Mouse (Mus musculus): Measurements from ENCODE around the gene Atp13a3.

DNA sequence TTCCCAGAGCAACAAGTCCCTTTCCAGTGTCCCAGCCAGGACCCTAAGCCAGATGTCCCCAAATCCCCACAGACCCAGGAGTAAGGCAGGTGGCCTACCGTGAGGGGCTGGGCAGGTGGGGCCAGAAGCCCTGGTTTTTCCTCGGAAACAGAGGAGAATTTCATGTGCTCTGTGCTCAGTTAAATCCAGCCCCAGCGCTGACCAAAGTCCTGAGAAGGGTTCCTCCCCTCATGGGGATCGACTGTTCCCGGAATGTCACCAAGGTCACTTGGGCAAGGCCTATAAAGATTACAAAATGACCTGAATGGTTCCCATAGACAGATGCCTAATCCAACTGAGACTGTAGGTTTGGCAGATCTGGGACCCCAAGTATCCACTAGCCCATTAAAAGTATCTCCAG is 138.4 kb downstream of the Atp13a3 start, which contains the start of gene Cpn2:
- TF ChIP-seq CTCF (IDR thresholded peaks at IDR 0.05; ENCODE audit: low read depth): no peak
- TF ChIP-seq EP300 (IDR thresholded peaks at IDR 0.05; ENCODE audit: low read depth): no peak

Measured in liver, embryonic 14.5 days (tissue).